In genomic region chr1:120027693-120028092, GRCm38 (mm10) we compare ENCODE assay signal across 10 mouse cellular contexts. TPM values are rescaled to one million over a fixed set of nuclear protein-coding genes. Genes with fewer than 3 reads are reported as not detected.
A peak's percentile ranks its signal among the peaks of the same experiment; 100 is the strongest.
DNase-seq lines count a peak whose midpoint lies in the region; ATAC-seq and TF ChIP-seq lines count a peak whose summit lies in the region.
"Had no signal": no experiment of that assay in that cellular context is flagged by ENCODE, and none has a peak within 500 bp of the region (broad histone marks: within the 10 kb centered on the region; RNA-seq: fewer than 3 reads in every experiment).

No protein-coding gene starts in this region.

- H3K27me3 ChIP-seq in forebrain, embryonic 13.5 days: no peaks in the 10 kb centered on the region
- H3K27me3 ChIP-seq in forebrain, postnatal 0 days (ENCODE audit: insufficient read depth, low read length): no peaks in the 10 kb centered on the region
- H3K27me3 ChIP-seq in neural tube, embryonic 14.5 days (ENCODE audit: control insufficient read depth, insufficient read depth, low read length): no peaks in the 10 kb centered on the region
- no peaks in the 10 kb centered on the region for H3K27me3 ChIP-seq in neural tube, embryonic 15.5 days (replicated peaks)
- H3K27me3 ChIP-seq: liver, embryonic 15.5 days had no signal

- H3K9me3 ChIP-seq in forebrain, embryonic 13.5 days (replicated peaks): no peaks in the 10 kb centered on the region
- no peaks in the 10 kb centered on the region for H3K9me3 ChIP-seq in forebrain, postnatal 0 days (ENCODE audit: low read length)
- H3K9me3 ChIP-seq in neural tube, embryonic 14.5 days (ENCODE audit: control insufficient read depth, low read length): no peaks in the 10 kb centered on the region
- no peaks in the 10 kb centered on the region for H3K9me3 ChIP-seq in neural tube, embryonic 15.5 days (replicated peaks)
- H3K9me3 ChIP-seq: liver, embryonic 15.5 days had no signal

- H3K4me2 ChIP-seq in forebrain, embryonic 13.5 days: no peak overlapping the region
- no peak overlapping the region for H3K4me2 ChIP-seq in forebrain, postnatal 0 days (ENCODE audit: low read depth)
- no peak overlapping the region for H3K4me2 ChIP-seq in neural tube, embryonic 14.5 days (ENCODE audit: low read depth, low read length)
- no peak overlapping the region for H3K4me2 ChIP-seq in neural tube, embryonic 15.5 days
- H3K4me2 ChIP-seq: liver, embryonic 15.5 days had no signal

- H3K9ac ChIP-seq in forebrain, embryonic 13.5 days: no peak overlapping the region
- H3K9ac ChIP-seq in forebrain, postnatal 0 days: no peak overlapping the region
- H3K9ac ChIP-seq in neural tube, embryonic 14.5 days (replicated peaks; ENCODE audit: low read depth, low read length): no peak overlapping the region
- no peak overlapping the region for H3K9ac ChIP-seq in neural tube, embryonic 15.5 days (replicated peaks)
- H3K9ac ChIP-seq: liver, embryonic 15.5 days had no signal

- no peak for DNase-seq in forebrain, postnatal 0 days
- DNase-seq in heart, postnatal 36 days: peak; percentile 15 to 45
- DNase-seq in right cerebral cortex, adult 2 months (ENCODE audit: low spot score in 2 of 2): no peak
- no peak for DNase-seq in right cerebral cortex, adult 18-20 months

- TF ChIP-seq CTCF in forebrain, postnatal 0 days (IDR thresholded peaks at IDR 0.05; ENCODE audit: low read depth): no peak

- no peaks in the 10 kb centered on the region for H3K36me3 ChIP-seq in forebrain, embryonic 13.5 days (ENCODE audit: poor library complexity, severe bottlenecking)
- H3K36me3 ChIP-seq in forebrain, postnatal 0 days (ENCODE audit: insufficient read depth): no peaks in the 10 kb centered on the region
- H3K36me3 ChIP-seq in neural tube, embryonic 14.5 days (ENCODE audit: control insufficient read depth, insufficient read depth, low read length): no peaks in the 10 kb centered on the region
- H3K36me3 ChIP-seq in neural tube, embryonic 15.5 days: no peaks in the 10 kb centered on the region
- H3K36me3 ChIP-seq: liver, embryonic 15.5 days had no signal

- ATAC-seq in forebrain, embryonic 13.5 days: peak; percentile 48; the same call in 1 of the 2 replicates
- no peak for ATAC-seq in forebrain, postnatal 0 days
- peak; percentile 33; the same call in 1 of the 2 replicates for ATAC-seq in neural tube, embryonic 14.5 days (ENCODE audit: low read depth)
- no peak for ATAC-seq in neural tube, embryonic 15.5 days (ENCODE audit: low FRiP score)
- ATAC-seq in monocyte, adult 5-6 weeks (replicated peaks; ENCODE audit: insufficient number of reproducible peaks, low FRiP score, low TSS enrichment, poor library complexity, severe bottlenecking): no peak

- intact Hi-C loops in heart, postnatal 36 days (cut with DNase I): no loop called here

- H3K4me3 ChIP-seq in forebrain, embryonic 13.5 days: no peak overlapping the region
- no peak overlapping the region for H3K4me3 ChIP-seq in forebrain, postnatal 0 days (ENCODE audit: low read depth, low read length)
- no peak overlapping the region for H3K4me3 ChIP-seq in neural tube, embryonic 14.5 days (ENCODE audit: low read depth, low read length)
- H3K4me3 ChIP-seq in neural tube, embryonic 15.5 days (replicated peaks): no peak overlapping the region
- H3K4me3 ChIP-seq: liver, embryonic 15.5 days had no signal

- peaks cover 7% of the 10 kb centered on the region for H3K4me1 ChIP-seq in forebrain, embryonic 13.5 days
- H3K4me1 ChIP-seq in forebrain, postnatal 0 days (ENCODE audit: insufficient read depth): no peaks in the 10 kb centered on the region
- H3K4me1 ChIP-seq in neural tube, embryonic 14.5 days (ENCODE audit: control insufficient read depth, insufficient read depth, low read length): no peaks in the 10 kb centered on the region
- H3K4me1 ChIP-seq in neural tube, embryonic 15.5 days: no peaks in the 10 kb centered on the region
- H3K4me1 ChIP-seq: liver, embryonic 15.5 days had no signal

- WGBS in forebrain, embryonic 13.5 days: 55% methylated on average over 4 of the region's 4 CpGs
- WGBS in forebrain, postnatal 0 days: 50% methylated on average over 4 of the region's 4 CpGs
- WGBS in neural tube, embryonic 14.5 days: 70% methylated on average over 4 of the region's 4 CpGs
- 67% methylated on average over 4 of the region's 4 CpGs for WGBS in neural tube, embryonic 15.5 days

- H3K27ac ChIP-seq in forebrain, embryonic 13.5 days: no peak overlapping the region
- H3K27ac ChIP-seq in forebrain, postnatal 0 days (ENCODE audit: low read depth, low read length): no peak overlapping the region
- H3K27ac ChIP-seq in neural tube, embryonic 14.5 days (ENCODE audit: low read depth, low read length): no peak overlapping the region
- H3K27ac ChIP-seq in neural tube, embryonic 15.5 days (replicated peaks): no peak overlapping the region
- H3K27ac ChIP-seq: liver, embryonic 15.5 days had no signal

RNA-seq across cellular contexts. Expression of gene Sctr, which starts 21.0 kb away (rescaled TPM):
- 0.45 and 0.52 TPM in 2 replicates for polyA plus RNA-seq in forebrain, embryonic 13.5 days (2015; fragmentation: Nextera tagmentation; extraction: Ambion mirVana)
- total RNA-seq in forebrain, postnatal 0 days (2014; rRNA removed): 0.92 and 1.1 TPM in 2 replicates
- polyA plus RNA-seq in forebrain, postnatal 0 days (2015; fragmentation: Nextera tagmentation; extraction: Ambion mirVana): 0.31 and 1.1 TPM in 2 replicates
- 0.66 and 0.77 TPM in 2 replicates for polyA plus RNA-seq in neural tube, embryonic 14.5 days (2014; fragmentation: Nextera tagmentation; extraction: Ambion mirVana)
- 0.84 and 0.89 TPM in 2 replicates for polyA plus RNA-seq in neural tube, embryonic 15.5 days (2015; fragmentation: Nextera tagmentation; extraction: Ambion mirVana)
- not detected for total RNA-seq in heart, postnatal 36 days (2021)
- not detected in 3 replicates for total RNA-seq in monocyte, adult 5-6 weeks (2017)
- polyA plus RNA-seq: liver, embryonic 15.5 days had no signal

RNA-seq across cellular contexts. Expression of gene Cfap221, which starts 30.7 kb away (rescaled TPM):
- polyA plus RNA-seq in forebrain, embryonic 13.5 days (2015; fragmentation: Nextera tagmentation; extraction: Ambion mirVana): 0.72 TPM in 1 of 2 replicates, not detected in the other
- 0.24 and 0.92 TPM in 2 replicates for total RNA-seq in forebrain, postnatal 0 days (2014; rRNA removed)
- polyA plus RNA-seq in forebrain, postnatal 0 days (2015; fragmentation: Nextera tagmentation; extraction: Ambion mirVana): 0.28 and 1.1 TPM in 2 replicates
- polyA plus RNA-seq in neural tube, embryonic 14.5 days (2014; fragmentation: Nextera tagmentation; extraction: Ambion mirVana): 0.13 and 0.18 TPM in 2 replicates
- 0.22 and 0.26 TPM in 2 replicates for polyA plus RNA-seq in neural tube, embryonic 15.5 days (2015; fragmentation: Nextera tagmentation; extraction: Ambion mirVana)
- not detected for total RNA-seq in heart, postnatal 36 days (2021)
- not detected in 3 replicates for total RNA-seq in monocyte, adult 5-6 weeks (2017)
- total RNA-seq: gastrocnemius, adult 8-10 months had no signal

RNA-seq across cellular contexts. Expression of gene Tmem37, which starts 46.2 kb away (rescaled TPM):
- polyA plus RNA-seq in forebrain, embryonic 13.5 days (2015; fragmentation: Nextera tagmentation; extraction: Ambion mirVana): 4.0 and 4.3 TPM in 2 replicates
- total RNA-seq in forebrain, postnatal 0 days (2014; rRNA removed): 3.3 and 6.0 TPM in 2 replicates
- 6.8 and 9.7 TPM in 2 replicates for polyA plus RNA-seq in forebrain, postnatal 0 days (2015; fragmentation: Nextera tagmentation; extraction: Ambion mirVana)
- polyA plus RNA-seq in neural tube, embryonic 14.5 days (2014; fragmentation: Nextera tagmentation; extraction: Ambion mirVana): 2.6 and 9.0 TPM in 2 replicates
- polyA plus RNA-seq in neural tube, embryonic 15.5 days (2015; fragmentation: Nextera tagmentation; extraction: Ambion mirVana): 6.5 and 7.7 TPM in 2 replicates
- total RNA-seq in heart, postnatal 36 days (2021): 1 to 10 TPM; 5.4 to 8.8 TPM
- 3.2 to 9.4 TPM (median 8.2 TPM) in 3 replicates for total RNA-seq in monocyte, adult 5-6 weeks (2017)

Comparison
In these comparisons a context has a peak if more than half of its experiments do, and no peak if none do; other contexts are left out.
1. ATAC-seq: peak in forebrain, embryonic 13.5 days (single experiment) and neural tube, embryonic 14.5 days (single experiment); none in forebrain, postnatal 0 days (single experiment), neural tube, embryonic 15.5 days (single experiment) and monocyte, adult 5-6 weeks (single experiment).
2. DNase-seq: peak in heart, postnatal 36 days (2 of 2); none in forebrain, postnatal 0 days (single experiment), right cerebral cortex, adult 2 months (0 of 2) and right cerebral cortex, adult 18-20 months (single experiment).